Mouse (Mus musculus): ENCODE measurements at regions not wholly inside any gene's neighbourhood (a gene's known extent, or its start where the extent isn't known, plus 50 kb on each side); places are given as distances from the start of the nearest gene placed in this dataset.

GRCm38 (mm10) chrX:61305301-61305890 is 120.0 kb upstream of the Cdr1 start:
- no peak for DNase-seq

- peak; percentile 13 for DNase-seq
Observed at GRCm38 (mm10) chrX:61304464-61304863, 119.1 kb upstream of the Cdr1 start.

Measured in right cerebral cortex, postnatal 14 days (tissue).